Mouse (Mus musculus) liver, postnatal 0 days (tissue): ENCODE results near the gene Ncoa1.

ENCODE experiments used
- CTCF ChIP-seq: sonication (generic); IDR thresholded peaks from 2 replicates; pipeline ENCODE4 v1.5.1; 2016; ENCODE audit warnings: antibody characterized with exemption, low read depth
- EP300 ChIP-seq: IDR thresholded peaks from 2 replicates; pipeline ENCODE4 v1.6.1; 2016; ENCODE audit warnings: antibody characterized with exemption, low read depth, mild to moderate bottlenecking

DNA sequence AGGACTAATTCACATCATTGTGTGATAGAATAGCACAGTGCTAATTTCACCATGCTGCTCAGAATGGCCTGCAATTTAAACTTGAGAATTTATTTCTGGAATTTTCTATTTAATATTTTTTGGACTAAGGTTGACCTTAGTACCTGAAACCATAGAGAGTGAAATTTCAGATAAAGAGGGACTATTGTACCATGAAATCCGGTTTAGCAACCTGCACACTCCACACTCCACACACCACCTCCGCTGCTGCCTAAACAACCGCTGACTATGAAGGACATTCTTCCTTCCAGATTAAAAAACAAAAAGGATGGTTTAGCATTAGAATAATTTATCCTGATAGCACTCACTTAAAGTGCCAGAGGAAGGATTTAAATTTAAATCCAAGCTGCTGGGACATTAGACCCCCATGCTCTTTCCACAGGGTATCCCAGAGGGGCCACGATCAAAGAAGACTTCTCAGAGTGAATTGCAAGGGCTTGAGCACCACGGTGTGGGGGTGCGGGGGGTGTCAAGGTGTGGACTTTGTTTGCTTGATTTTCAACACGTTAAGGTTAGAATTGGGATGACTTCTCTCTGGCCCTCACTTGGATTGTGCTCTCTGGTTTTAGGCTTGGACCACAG, 29.9 kb upstream of the Ncoa1 start:
- TF ChIP-seq EP300, result no peak
- no peak for TF ChIP-seq CTCF
